Mouse (Mus musculus): ENCODE measurements around the gene Mxd3. TPM values are rescaled to one million over a fixed set of nuclear protein-coding genes. Genes with fewer than 3 reads are reported as not detected.

The Mxd3 gene
- polyA plus RNA-seq, 1 experiment from 2014 or later: 21.1 TPM

GRCm38 (mm10) chr13:55314891-55315412 lies 14.7 kb downstream of the Mxd3 start:
- H3K27me3 ChIP-seq (replicated peaks): no peaks in the 10 kb centered on the region
- no peak overlapping the region for H3K9ac ChIP-seq
- no peaks in the 10 kb centered on the region for H3K9me3 ChIP-seq
- ATAC-seq (ENCODE audit: extremely low read depth, insufficient number of reproducible peaks, low FRiP score, low TSS enrichment): no peak
- peaks cover 98% of the 10 kb centered on the region for H3K36me3 ChIP-seq
- peaks cover 3% of the 10 kb centered on the region for H3K4me1 ChIP-seq
- WGBS: 83% methylated on average over 2 of the region's 2 CpGs
- no peak overlapping the region for H3K4me3 ChIP-seq
- H3K4me2 ChIP-seq: no peak overlapping the region
- H3K27ac ChIP-seq (replicated peaks): no peak overlapping the region

- H3K27me3 ChIP-seq (replicated peaks): no peaks in the 10 kb centered on the region
- H3K4me3 ChIP-seq: no peak overlapping the region
- WGBS: 80% methylated on average over 9 of the region's 9 CpGs
- no peak overlapping the region for H3K4me2 ChIP-seq
- ATAC-seq (ENCODE audit: extremely low read depth, insufficient number of reproducible peaks, low FRiP score, low TSS enrichment): no peak
- H3K9me3 ChIP-seq: no peaks in the 10 kb centered on the region
- H3K27ac ChIP-seq (replicated peaks): no peak overlapping the region
- H3K36me3 ChIP-seq: peaks cover 98% of the 10 kb centered on the region
- no peaks in the 10 kb centered on the region for H3K4me1 ChIP-seq
- H3K9ac ChIP-seq: no peak overlapping the region
Observed at GRCm38 (mm10) chr13:55313051-55313450, 16.6 kb downstream of the Mxd3 start.

- Histone ChIP-seq H3K4me1 (no peaks in the 10 kb centered on the region), H3K9ac (no peak overlapping the region), H3K9me3 (no peaks in the 10 kb centered on the region), H3K27ac (replicated peaks) (no peak overlapping the region), H3K27me3 (replicated peaks) (no peaks in the 10 kb centered on the region), H3K36me3 (peaks cover 98% of the 10 kb centered on the region), H3K4me3 (no peak overlapping the region), H3K4me2 (no peak overlapping the region)
- 90% methylated on average over 8 of the region's 8 CpGs for WGBS
- ATAC-seq (ENCODE audit: extremely low read depth, insufficient number of reproducible peaks, low FRiP score, low TSS enrichment): no peak
Observed at GRCm38 (mm10) chr13:55312028-55312630, 17.5 kb downstream of the Mxd3 start.

DNA sequence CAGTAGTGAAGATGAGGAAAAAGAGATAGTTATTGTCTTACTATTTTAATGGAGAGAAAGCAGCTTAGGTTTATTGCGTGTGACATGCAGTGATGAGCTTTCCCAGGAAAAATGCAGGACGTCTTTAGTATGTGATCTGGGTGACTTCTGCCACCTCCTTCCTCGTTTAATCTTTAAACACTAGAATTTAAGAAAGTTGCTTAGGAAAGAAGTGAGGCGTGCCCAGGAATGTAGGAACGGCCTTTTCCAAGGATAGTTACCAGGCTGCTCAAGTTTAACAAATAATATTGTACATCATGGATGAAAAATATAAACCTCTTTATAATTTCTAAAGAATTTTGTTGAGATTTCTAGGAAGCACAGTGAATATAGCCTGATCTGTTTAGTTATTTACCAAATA lies 28.7 kb downstream of the Mxd3 start:
- Histone ChIP-seq H3K9me3 (no peaks in the 10 kb centered on the region), H3K4me2 (no peak overlapping the region), H3K27me3 (replicated peaks) (no peaks in the 10 kb centered on the region), H3K36me3 (peaks cover 95% of the 10 kb centered on the region), H3K9ac (no peak overlapping the region), H3K4me1 (no peaks in the 10 kb centered on the region), H3K4me3 (no peak overlapping the region), H3K27ac (replicated peaks) (no peak overlapping the region)
- no peak for ATAC-seq (ENCODE audit: extremely low read depth, insufficient number of reproducible peaks, low FRiP score, low TSS enrichment)
- 89% methylated on average over 5 of the region's 5 CpGs for WGBS

DNA sequence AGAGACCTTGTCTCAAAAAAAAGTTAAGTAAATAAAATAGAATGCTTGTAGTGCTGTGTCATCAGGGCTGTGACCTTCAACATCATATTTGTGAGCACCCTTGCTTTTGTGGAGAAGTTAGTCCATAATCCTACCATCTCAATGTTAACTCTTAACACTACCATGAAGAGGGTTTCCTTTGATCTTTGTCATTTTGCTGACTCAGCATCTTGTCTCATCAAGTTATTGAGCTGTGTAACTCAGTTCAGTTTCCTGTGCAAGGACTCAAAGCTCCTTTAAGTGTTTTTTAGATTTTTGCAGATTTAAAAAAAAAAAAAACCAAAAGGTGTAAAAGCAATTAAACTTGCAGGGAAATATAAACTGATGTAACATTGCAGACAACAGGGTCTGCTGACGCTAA lies 32.9 kb downstream of the Mxd3 start:
- no peak overlapping the region for H3K9ac ChIP-seq

DNA sequence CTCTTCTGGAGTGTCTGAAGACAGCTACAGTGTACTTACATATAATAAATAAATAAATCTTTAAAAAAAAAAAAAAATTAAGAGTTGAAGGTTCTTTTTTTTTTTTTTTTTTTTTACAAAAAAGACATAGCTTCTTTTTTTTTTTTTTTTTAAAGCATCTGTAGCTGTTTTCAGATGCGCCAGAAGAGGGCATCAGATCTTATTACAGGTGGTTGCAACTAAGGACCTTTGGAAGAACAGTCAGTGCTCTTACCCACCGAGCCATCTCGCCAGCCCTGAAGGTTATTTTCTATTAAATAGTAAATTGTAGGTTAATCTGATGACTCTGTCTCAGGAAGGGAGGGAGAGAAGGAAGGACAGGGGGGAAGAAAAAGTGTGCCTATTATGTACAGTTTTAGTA lies 40.8 kb downstream of the Mxd3 start:
- Histone ChIP-seq H3K4me3 (no peak overlapping the region), H3K4me1 (no peaks in the 10 kb centered on the region), H3K27me3 (replicated peaks) (no peaks in the 10 kb centered on the region), H3K9ac (no peak overlapping the region), H3K36me3 (peaks cover 89% of the 10 kb centered on the region), H3K27ac (replicated peaks) (no peak overlapping the region), H3K9me3 (no peaks in the 10 kb centered on the region), H3K4me2 (no peak overlapping the region)
- no peak for ATAC-seq (ENCODE audit: extremely low read depth, insufficient number of reproducible peaks, low FRiP score, low TSS enrichment)
- 81% methylated on average over 3 of the region's 3 CpGs for WGBS

More for the DNA sequence above, 32.9 kb downstream of the Mxd3 start:
- no peaks in the 10 kb centered on the region for H3K9me3 ChIP-seq
- no peaks in the 10 kb centered on the region for H3K4me1 ChIP-seq
- no peak overlapping the region for H3K4me3 ChIP-seq
- H3K27ac ChIP-seq (replicated peaks): no peak overlapping the region
- 92% methylated on average over 1 of the region's 1 CpGs for WGBS
- H3K36me3 ChIP-seq: peaks cover 96% of the 10 kb centered on the region
- H3K27me3 ChIP-seq (replicated peaks): no peaks in the 10 kb centered on the region
- no peak overlapping the region for H3K4me2 ChIP-seq
- ATAC-seq (ENCODE audit: extremely low read depth, insufficient number of reproducible peaks, low FRiP score, low TSS enrichment): no peak

- Histone ChIP-seq H3K4me3 (no peak overlapping the region), H3K27me3 (replicated peaks) (no peaks in the 10 kb centered on the region), H3K27ac (replicated peaks) (no peak overlapping the region), H3K4me1 (no peaks in the 10 kb centered on the region), H3K9me3 (no peaks in the 10 kb centered on the region), H3K36me3 (peaks cover 79% of the 10 kb centered on the region), H3K9ac (no peak overlapping the region), H3K4me2 (no peak overlapping the region)
- no peak for ATAC-seq (ENCODE audit: extremely low read depth, insufficient number of reproducible peaks, low FRiP score, low TSS enrichment)
- WGBS: 83% methylated on average over 5 of the region's 5 CpGs
Observed at GRCm38 (mm10) chr13:55277646-55278045, 52.0 kb downstream of the Mxd3 start.

DNA sequence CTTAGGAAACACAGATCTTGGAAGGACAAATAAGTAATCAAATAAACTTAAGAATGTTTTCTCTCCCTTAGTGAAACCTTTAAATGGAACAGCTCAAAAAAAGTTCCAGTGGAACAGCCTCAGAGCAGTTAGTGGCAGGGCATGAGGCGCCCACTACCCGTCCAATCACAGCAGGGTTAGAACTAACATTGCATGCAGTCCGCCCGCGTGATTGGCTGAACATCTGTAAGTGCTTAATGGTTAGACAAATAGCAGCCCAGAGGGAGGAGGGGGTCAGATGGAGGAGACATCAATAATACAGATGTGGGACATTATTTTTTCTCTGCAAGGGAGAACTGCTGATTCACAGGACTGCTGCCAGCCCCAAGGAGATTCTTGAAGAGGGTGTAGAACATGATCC lies 52.4 kb downstream of the Mxd3 start:
- WGBS: 85% methylated on average over 5 of the region's 5 CpGs
- no peak for ATAC-seq (ENCODE audit: extremely low read depth, insufficient number of reproducible peaks, low FRiP score, low TSS enrichment)
- peaks cover 78% of the 10 kb centered on the region for H3K36me3 ChIP-seq

More for the DNA sequence above, 52.4 kb downstream of the Mxd3 start:
- H3K4me2 ChIP-seq: no peak overlapping the region
- H3K9me3 ChIP-seq: no peaks in the 10 kb centered on the region
- H3K27me3 ChIP-seq (replicated peaks): no peaks in the 10 kb centered on the region
- no peak overlapping the region for H3K9ac ChIP-seq
- no peak overlapping the region for H3K27ac ChIP-seq (replicated peaks)
- H3K4me3 ChIP-seq: no peak overlapping the region
- H3K4me1 ChIP-seq: no peaks in the 10 kb centered on the region

Other genes with a start within 250 kb of the Mxd3 start
- gene Uimc1, start 229.5 kb downstream of the Mxd3 start, polyA plus RNA-seq (2015; fragmentation: Nextera tagmentation; extraction: Ambion mirVana): 15.1 and 16.1 TPM in 2 replicates
- 16.1 and 19.3 TPM in 2 replicates for gene Zfp346, start 224.5 kb downstream of the Mxd3 start, polyA plus RNA-seq (2015; fragmentation: Nextera tagmentation; extraction: Ambion mirVana)
- not detected in 2 replicates for gene Gm17617, start 196.3 kb downstream of the Mxd3 start, polyA plus RNA-seq (2015; fragmentation: Nextera tagmentation; extraction: Ambion mirVana)
- gene Fgfr4, start 177.2 kb downstream of the Mxd3 start, polyA plus RNA-seq (2015; fragmentation: Nextera tagmentation; extraction: Ambion mirVana): 0.98 and 1.1 TPM in 2 replicates
- 41.4 and 43.4 TPM in 2 replicates for gene Nsd1, start 120.0 kb downstream of the Mxd3 start, polyA plus RNA-seq (2015; fragmentation: Nextera tagmentation; extraction: Ambion mirVana)
- gene Prelid1, start 9.3 kb downstream of the Mxd3 start, polyA plus RNA-seq (2015; fragmentation: Nextera tagmentation; extraction: Ambion mirVana): 355 and 381 TPM in 2 replicates
- 54.3 and 62.8 TPM in 2 replicates for gene Rab24, start 7.9 kb downstream of the Mxd3 start, polyA plus RNA-seq (2015; fragmentation: Nextera tagmentation; extraction: Ambion mirVana)
- 73.5 and 81.7 TPM in 2 replicates for gene Lman2, start 33.0 kb upstream of the Mxd3 start, polyA plus RNA-seq (2015; fragmentation: Nextera tagmentation; extraction: Ambion mirVana)
- 0.32 TPM in 2 replicates for gene Rgs14, start 39.9 kb upstream of the Mxd3 start, polyA plus RNA-seq (2015; fragmentation: Nextera tagmentation; extraction: Ambion mirVana)
- not detected in 2 replicates for gene Slc34a1, start 68.4 kb upstream of the Mxd3 start, polyA plus RNA-seq (2015; fragmentation: Nextera tagmentation; extraction: Ambion mirVana)
- gene Pfn3, start 85.4 kb upstream of the Mxd3 start, polyA plus RNA-seq (2015; fragmentation: Nextera tagmentation; extraction: Ambion mirVana): not detected in 2 replicates
- 0.28 and 2.2 TPM in 2 replicates for gene F12, start 97.0 kb upstream of the Mxd3 start, polyA plus RNA-seq (2015; fragmentation: Nextera tagmentation; extraction: Ambion mirVana)
- 16.7 and 17.7 TPM in 2 replicates for gene Grk6, start 115.2 kb upstream of the Mxd3 start, polyA plus RNA-seq (2015; fragmentation: Nextera tagmentation; extraction: Ambion mirVana)
- not detected in 2 replicates for gene Prr7, start 134.4 kb upstream of the Mxd3 start, polyA plus RNA-seq (2015; fragmentation: Nextera tagmentation; extraction: Ambion mirVana)
- 83.8 and 84.9 TPM in 2 replicates for gene Dbn1, start 158.3 kb upstream of the Mxd3 start, polyA plus RNA-seq (2015; fragmentation: Nextera tagmentation; extraction: Ambion mirVana)
- 402 and 437 TPM in 2 replicates for gene Pdlim7, start 183.9 kb upstream of the Mxd3 start, polyA plus RNA-seq (2015; fragmentation: Nextera tagmentation; extraction: Ambion mirVana)
- gene Dok3, start 199.5 kb upstream of the Mxd3 start, polyA plus RNA-seq (2015; fragmentation: Nextera tagmentation; extraction: Ambion mirVana): 1.1 and 1.2 TPM in 2 replicates
- 29.6 and 30.6 TPM in 2 replicates for gene Ddx41, start 206.8 kb upstream of the Mxd3 start, polyA plus RNA-seq (2015; fragmentation: Nextera tagmentation; extraction: Ambion mirVana)
- 19.9 and 23.7 TPM in 2 replicates for gene Fam193b, start 241.3 kb upstream of the Mxd3 start, polyA plus RNA-seq (2015; fragmentation: Nextera tagmentation; extraction: Ambion mirVana)
- gene Tmed9, start 243.9 kb upstream of the Mxd3 start, polyA plus RNA-seq (2015; fragmentation: Nextera tagmentation; extraction: Ambion mirVana): 102 and 121 TPM in 2 replicates

Measured in heart, embryonic 13.5 days (tissue).